Mouse (Mus musculus) midbrain, embryonic 16.5 days (tissue): ENCODE measurements around the gene Dgkd. TPM values are rescaled to one million over a fixed set of nuclear protein-coding genes. Genes with fewer than 3 reads are reported as not detected.

ENCODE experiments used
- ATAC-seq: fragments of 200-750 bp; cut with Nextera tagmentation; 2 replicates; pipeline ENCODE4 v1.8.0; 2017; ENCODE audit warnings: moderate TSS enrichment
- H3K27ac ChIP-seq: fragments of 300-500 bp; sonication (generic); 2 replicates; pipeline ENCODE4 v1.5.1; 2014; ENCODE audit warnings: mild to moderate bottlenecking, low read length, mixed read lengths
- H3K27me3 ChIP-seq: fragments of 300-500 bp; sonication (generic); 2 replicates; pipeline ENCODE4 v1.6.1; 2014; ENCODE audit warnings: low read depth, low read length, mixed read lengths; ENCODE audit not compliant: control insufficient read depth, insufficient read depth
- H3K36me3 ChIP-seq: fragments of 300-500 bp; sonication (generic); 2 replicates; pipeline ENCODE4 v1.6.1; 2014; ENCODE audit warnings: mild to moderate bottlenecking, low read length, moderate library complexity, mixed read lengths; ENCODE audit not compliant: control insufficient read depth, insufficient read depth
- H3K4me1 ChIP-seq: fragments of 300-500 bp; sonication (generic); 2 replicates; pipeline ENCODE4 v1.6.1; 2014; ENCODE audit warnings: mild to moderate bottlenecking, low read length, mixed read lengths; ENCODE audit not compliant: control insufficient read depth, insufficient read depth
- H3K4me2 ChIP-seq: fragments of 300-500 bp; sonication (generic); 2 replicates; pipeline ENCODE4 v1.6.1; 2014; ENCODE audit warnings: mild to moderate bottlenecking, low read length, mixed read lengths
- H3K4me3 ChIP-seq: fragments of 300-500 bp; sonication (generic); 2 replicates; pipeline ENCODE4 v1.5.1; 2014; ENCODE audit warnings: low read depth, mild to moderate bottlenecking, low read length, moderate library complexity, mixed read lengths
- H3K9ac ChIP-seq: fragments of 300-500 bp; sonication (generic); 2 replicates; pipeline ENCODE4 v1.6.1; 2014; ENCODE audit warnings: low read depth, low read length, mixed read lengths
- H3K9me3 ChIP-seq: fragments of 300-500 bp; sonication (generic); replicated peaks from 2 replicates; pipeline ENCODE4 v1.6.1; 2014; ENCODE audit warnings: mild to moderate bottlenecking, low read length, mixed read lengths; ENCODE audit not compliant: control insufficient read depth, poor library complexity, severe bottlenecking
- WGBS: fragments of 180-500 bp; shearing (Covaris S2); extraction: QIAGEN DNeasy Blood & Tissue Kit; methylation state at CpG from one replicate; pipeline ENCODE4 v1.1.7; 2014; 5-methylcytosine and 5-hydroxymethylcytosine counted together
- polyA plus RNA-seq: library from polyadenylated mRNA; unstranded; fragments of >200 nt; fragmentation: Nextera tagmentation; extraction: Ambion mirVana; gene quantifications from 2 replicates; pipeline ENCODE4 v1.2.1, GENCODE M21; 2015

Gene Dgkd
- polyA plus RNA-seq, 1 experiment from 2014 or later = 43.7 TPM

- Histone ChIP-seq H3K4me3 (no peak overlapping the region), H3K4me2 (no peak overlapping the region), H3K9me3 (no peaks in the 10 kb centered on the region), H3K36me3 (no peaks in the 10 kb centered on the region), H3K27me3 (no peaks in the 10 kb centered on the region), H3K4me1 (no peaks in the 10 kb centered on the region), H3K9ac (no peak overlapping the region), H3K27ac (no peak overlapping the region)
- ATAC-seq = no peak
- 86% methylated on average over 4 of the region's 4 CpGs for WGBS
Observed at GRCm38 (mm10) chr1:87891634-87892033, 38.5 kb downstream of the Dgkd start.

GRCm38 (mm10) chr1:87892499-87892898 lies 39.4 kb downstream of the Dgkd start:
- Histone ChIP-seq H3K4me2 (no peak overlapping the region), H3K9me3 (no peaks in the 10 kb centered on the region), H3K4me1 (no peaks in the 10 kb centered on the region), H3K9ac (no peak overlapping the region), H3K36me3 (no peaks in the 10 kb centered on the region), H3K27me3 (no peaks in the 10 kb centered on the region), H3K4me3 (no peak overlapping the region), H3K27ac (no peak overlapping the region)
- WGBS = 48% methylated on average over 2 of the region's 2 CpGs
- ATAC-seq = no peak

GRCm38 (mm10) chr1:87893414-87893813 lies 40.3 kb downstream of the Dgkd start:
- Histone ChIP-seq H3K27ac (no peak overlapping the region), H3K4me3 (no peak overlapping the region), H3K9me3 (no peaks in the 10 kb centered on the region), H3K4me2 (no peak overlapping the region), H3K36me3 (no peaks in the 10 kb centered on the region), H3K9ac (no peak overlapping the region), H3K27me3 (no peaks in the 10 kb centered on the region), H3K4me1 (no peaks in the 10 kb centered on the region)
- no peak for ATAC-seq
- WGBS = 95% methylated on average over 4 of the region's 4 CpGs

- Histone ChIP-seq H3K4me3 (no peak overlapping the region), H3K27ac (no peak overlapping the region), H3K36me3 (no peaks in the 10 kb centered on the region), H3K9ac (no peak overlapping the region), H3K4me1 (no peaks in the 10 kb centered on the region), H3K27me3 (no peaks in the 10 kb centered on the region), H3K4me2 (no peak overlapping the region), H3K9me3 (no peaks in the 10 kb centered on the region)
- no peak for ATAC-seq
- 96% methylated on average over 2 of the region's 2 CpGs for WGBS
Observed at GRCm38 (mm10) chr1:87896921-87897320, 43.8 kb downstream of the Dgkd start.

GRCm38 (mm10) chr1:87899701-87900100 lies 46.6 kb downstream of the Dgkd start:
- Histone ChIP-seq H3K36me3 (no peaks in the 10 kb centered on the region), H3K4me1 (no peaks in the 10 kb centered on the region), H3K27me3 (no peaks in the 10 kb centered on the region), H3K4me2 (no peak overlapping the region), H3K4me3 (no peak overlapping the region), H3K27ac (no peak overlapping the region), H3K9me3 (no peaks in the 10 kb centered on the region), H3K9ac (no peak overlapping the region)
- WGBS = 86% methylated on average over 2 of the region's 2 CpGs
- ATAC-seq = no peak

- H3K4me2 ChIP-seq = no peak overlapping the region
- no peaks in the 10 kb centered on the region for H3K36me3 ChIP-seq
- H3K9me3 ChIP-seq = no peaks in the 10 kb centered on the region
- no peaks in the 10 kb centered on the region for H3K27me3 ChIP-seq
- H3K4me1 ChIP-seq = no peaks in the 10 kb centered on the region
- no peak overlapping the region for H3K4me3 ChIP-seq
- 89% methylated on average over 6 of the region's 6 CpGs for WGBS
- no peak overlapping the region for H3K27ac ChIP-seq
- no peak for ATAC-seq
- no peak overlapping the region for H3K9ac ChIP-seq
Observed at GRCm38 (mm10) chr1:87900979-87901378, 47.9 kb downstream of the Dgkd start.

- H3K9me3 ChIP-seq = no peaks in the 10 kb centered on the region
Observed at GRCm38 (mm10) chr1:87902186-87902585, 49.1 kb downstream of the Dgkd start.

GRCm38 (mm10) chr1:87906361-87906956 lies 53.4 kb downstream of the Dgkd start:
- 90% methylated on average over 5 of the region's 5 CpGs for WGBS
- no peak for ATAC-seq
- H3K9me3 ChIP-seq = no peaks in the 10 kb centered on the region
- H3K27me3 ChIP-seq = no peaks in the 10 kb centered on the region
- peaks cover 6% of the 10 kb centered on the region for H3K36me3 ChIP-seq
- no peak overlapping the region for H3K4me3 ChIP-seq
- no peak overlapping the region for H3K4me2 ChIP-seq
- no peak overlapping the region for H3K27ac ChIP-seq
- H3K4me1 ChIP-seq = no peaks in the 10 kb centered on the region
- H3K9ac ChIP-seq = no peak overlapping the region

More at GRCm38 (mm10) chr1:87902186-87902585, 49.1 kb downstream of the Dgkd start:
- Histone ChIP-seq H3K36me3 (peaks cover 6% of the 10 kb centered on the region), H3K27me3 (no peaks in the 10 kb centered on the region), H3K9ac (no peak overlapping the region), H3K4me1 (no peaks in the 10 kb centered on the region), H3K4me2 (no peak overlapping the region), H3K27ac (no peak overlapping the region), H3K4me3 (no peak overlapping the region)
- ATAC-seq = no peak

GRCm38 (mm10) chr1:87908006-87908405 lies 54.9 kb downstream of the Dgkd start:
- no peak for ATAC-seq
- Histone ChIP-seq H3K27me3 (no peaks in the 10 kb centered on the region), H3K4me1 (no peaks in the 10 kb centered on the region), H3K4me3 (no peak overlapping the region), H3K9ac (no peak overlapping the region), H3K27ac (no peak overlapping the region), H3K9me3 (no peaks in the 10 kb centered on the region), H3K4me2 (no peak overlapping the region), H3K36me3 (peaks cover 6% of the 10 kb centered on the region)
- 93% methylated on average over 2 of the region's 2 CpGs for WGBS
